Mouse (Mus musculus): ENCODE measurements around the gene Gipc3. TPM values are rescaled to one million over a fixed set of nuclear protein-coding genes. Genes with fewer than 3 reads are reported as not detected.
A peak's percentile ranks its signal among the peaks of the same experiment; 100 is the strongest.

Gipc3 gene
- polyA plus RNA-seq, 1 experiment from 2014 or later: not detected

DNA sequence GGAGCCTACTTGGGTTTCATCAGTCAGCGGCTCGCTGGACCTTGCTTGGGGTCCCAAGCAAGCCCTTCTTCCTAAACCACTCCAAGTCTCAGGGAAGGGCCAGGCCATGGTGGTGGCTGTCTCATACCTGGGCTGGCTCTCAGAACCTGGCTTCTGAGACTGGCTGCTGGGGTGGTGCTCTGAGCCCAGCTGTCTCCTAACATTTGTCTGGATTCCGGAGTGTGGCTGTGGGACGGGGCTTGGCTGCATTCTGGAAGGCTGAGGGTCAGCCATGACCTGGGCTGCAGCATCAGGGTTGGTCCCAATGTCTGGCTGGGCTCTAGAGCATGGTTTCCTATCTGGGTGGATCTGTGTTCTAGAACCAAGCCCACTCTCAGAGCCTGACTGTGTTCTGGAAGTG lies 6.5 kb downstream of the Gipc3 start:
- Histone ChIP-seq H3K4me1 (peaks cover 7% of the 10 kb centered on the region), H3K27ac (replicated peaks) (no peak overlapping the region), H3K36me3 (no peaks in the 10 kb centered on the region), H3K9me3 (no peaks in the 10 kb centered on the region), H3K27me3 (peaks cover 32% of the 10 kb centered on the region), H3K9ac (replicated peaks) (no peak overlapping the region), H3K4me3 (no peak overlapping the region), H3K4me2 (replicated peaks) (no peak overlapping the region)
- ATAC-seq (replicated peaks): no peak
- WGBS: 95% methylated on average over 4 of the region's 4 CpGs

DNA sequence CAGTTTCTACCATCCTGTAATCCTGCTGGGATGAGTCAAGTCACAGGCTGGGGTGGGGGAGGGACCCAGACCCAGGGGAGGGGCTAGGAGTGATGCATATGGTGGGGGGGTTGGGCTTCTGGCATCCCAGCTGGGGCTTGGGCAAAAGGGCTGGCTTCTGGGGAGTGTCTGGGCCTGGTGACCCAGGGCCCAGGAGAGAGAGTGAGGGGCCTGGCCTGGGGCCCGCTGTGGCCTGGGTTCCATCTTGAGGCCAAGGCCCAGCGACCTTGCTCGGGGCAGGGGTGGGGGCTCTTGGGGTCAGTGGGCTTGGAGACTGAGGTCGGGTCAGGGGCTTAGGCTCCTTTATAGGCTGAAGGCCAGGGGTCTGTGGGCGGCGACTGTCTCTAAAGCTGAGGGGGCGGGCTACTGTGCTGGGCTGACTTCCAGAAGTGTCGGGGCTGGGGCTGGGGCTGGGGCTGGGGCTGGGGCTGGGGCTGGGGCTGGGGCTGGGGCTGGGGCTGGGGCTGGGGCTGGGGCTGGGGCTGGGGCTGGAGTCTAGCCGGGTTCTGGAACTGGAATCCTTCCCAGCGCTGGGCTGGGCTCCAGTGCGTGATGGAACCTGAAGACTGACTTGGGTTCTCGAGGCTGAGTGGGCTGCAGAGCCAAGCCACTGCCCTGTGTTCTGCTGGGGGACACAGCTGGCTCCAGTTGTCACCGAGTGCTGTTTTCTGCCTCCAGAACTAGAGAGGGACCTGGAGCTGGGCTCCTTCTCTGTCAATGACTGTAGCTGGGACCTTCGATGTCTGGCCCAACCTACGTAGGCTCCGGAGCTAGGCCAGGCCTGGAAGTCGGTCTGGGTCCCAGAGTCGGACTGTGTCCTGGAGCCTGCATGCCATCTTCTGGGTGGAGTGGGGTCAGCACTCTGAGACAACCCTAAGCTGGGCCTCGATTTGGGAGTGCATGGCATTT lies 7.4 kb downstream of the Gipc3 start:
- ATAC-seq (replicated peaks): no peak
- Histone ChIP-seq H3K9ac (replicated peaks) (no peak overlapping the region), H3K27ac (replicated peaks) (no peak overlapping the region), H3K27me3 (peaks cover 24% of the 10 kb centered on the region), H3K36me3 (no peaks in the 10 kb centered on the region), H3K4me3 (no peak overlapping the region), H3K4me1 (peaks cover 7% of the 10 kb centered on the region), H3K4me2 (replicated peaks) (no peak overlapping the region), H3K9me3 (no peaks in the 10 kb centered on the region)
- 41% methylated on average over 19 of the region's 19 CpGs for WGBS

DNA sequence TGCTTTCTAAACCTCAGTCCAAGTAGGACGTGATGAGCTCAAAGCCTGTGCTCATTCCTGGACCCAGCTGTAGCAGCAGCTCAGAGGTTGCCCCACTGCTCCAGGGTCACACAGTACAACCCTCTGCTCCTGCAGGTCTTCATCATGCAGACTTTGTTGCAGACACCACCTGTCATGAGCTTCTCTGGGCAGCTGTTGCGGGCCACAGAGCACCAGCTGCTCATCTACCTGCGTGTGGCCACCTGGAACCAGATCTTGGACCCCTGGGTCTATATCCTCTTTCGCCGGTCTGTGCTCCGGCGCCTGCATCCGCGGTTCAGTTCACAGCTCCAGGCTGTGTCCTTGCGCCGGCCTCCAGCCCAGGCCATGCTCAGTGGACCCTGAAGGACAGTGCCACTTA lies 8.7 kb downstream of the Gipc3 start:
- Histone ChIP-seq H3K36me3 (no peaks in the 10 kb centered on the region), H3K27me3 (peaks cover 20% of the 10 kb centered on the region), H3K4me3 (no peak overlapping the region), H3K4me1 (peaks cover 7% of the 10 kb centered on the region), H3K27ac (replicated peaks) (no peak overlapping the region), H3K9me3 (no peaks in the 10 kb centered on the region), H3K9ac (replicated peaks) (no peak overlapping the region), H3K4me2 (replicated peaks) (no peak overlapping the region)
- WGBS: 60% methylated on average over 11 of the region's 11 CpGs
- ATAC-seq (replicated peaks): no peak

DNA sequence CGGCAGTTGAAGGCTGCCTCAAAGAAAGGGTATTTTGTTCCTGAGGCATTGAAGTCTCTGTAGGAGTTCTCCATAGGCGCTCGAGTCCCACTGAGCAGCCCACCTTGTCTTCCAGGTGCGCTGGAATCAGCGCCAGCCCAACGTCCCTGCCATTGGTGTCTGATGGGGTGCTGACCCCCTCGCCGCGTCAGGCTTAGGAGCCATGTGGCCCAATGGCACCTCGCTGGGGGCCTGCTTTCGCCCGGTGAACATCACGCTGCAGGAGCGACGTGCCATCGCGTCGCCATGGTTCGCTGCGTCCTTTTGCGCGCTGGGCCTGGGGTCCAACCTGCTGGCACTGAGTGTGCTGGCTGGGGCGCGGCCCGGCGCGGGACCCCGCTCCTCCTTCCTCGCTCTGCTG lies 10.8 kb downstream of the Gipc3 start:
- 27% methylated on average over 29 of the region's 29 CpGs for WGBS
- no peak overlapping the region for H3K4me2 ChIP-seq (replicated peaks)
- H3K27ac ChIP-seq (replicated peaks): no peak overlapping the region
- H3K4me1 ChIP-seq: peaks cover 7% of the 10 kb centered on the region
- peaks cover 20% of the 10 kb centered on the region for H3K27me3 ChIP-seq
- H3K36me3 ChIP-seq: peaks cover under 1% of the 10 kb centered on the region; the same call in 1 of the 2 replicates
- no peak overlapping the region for H3K9ac ChIP-seq (replicated peaks)
- no peak for ATAC-seq (replicated peaks)
- no peak overlapping the region for H3K4me3 ChIP-seq
- H3K9me3 ChIP-seq: no peaks in the 10 kb centered on the region

DNA sequence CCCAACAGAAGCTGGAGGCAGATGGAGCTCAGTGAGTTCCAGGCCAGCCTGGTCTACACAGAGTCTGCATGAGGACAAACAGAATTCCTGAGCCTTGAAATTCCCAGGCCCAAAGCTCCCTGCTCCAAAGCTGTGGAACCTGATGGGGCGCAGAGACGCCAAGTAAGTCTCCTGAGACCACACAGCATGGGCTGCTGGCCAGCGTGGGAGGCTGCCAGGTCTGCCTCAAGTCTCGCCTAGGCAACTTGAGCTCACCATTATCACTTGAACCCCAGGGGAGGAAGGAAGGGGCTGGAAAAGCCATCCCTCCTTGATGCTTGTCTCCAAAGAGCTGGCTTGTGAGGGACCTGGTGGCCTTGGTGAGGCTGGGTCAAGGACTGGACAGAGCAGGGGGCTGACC lies 13.1 kb downstream of the Gipc3 start:
- H3K4me1 ChIP-seq: peaks cover 1% of the 10 kb centered on the region; the same call in 1 of the 2 replicates
- H3K4me2 ChIP-seq (replicated peaks): no peak overlapping the region
- H3K4me3 ChIP-seq: no peak overlapping the region

DNA sequence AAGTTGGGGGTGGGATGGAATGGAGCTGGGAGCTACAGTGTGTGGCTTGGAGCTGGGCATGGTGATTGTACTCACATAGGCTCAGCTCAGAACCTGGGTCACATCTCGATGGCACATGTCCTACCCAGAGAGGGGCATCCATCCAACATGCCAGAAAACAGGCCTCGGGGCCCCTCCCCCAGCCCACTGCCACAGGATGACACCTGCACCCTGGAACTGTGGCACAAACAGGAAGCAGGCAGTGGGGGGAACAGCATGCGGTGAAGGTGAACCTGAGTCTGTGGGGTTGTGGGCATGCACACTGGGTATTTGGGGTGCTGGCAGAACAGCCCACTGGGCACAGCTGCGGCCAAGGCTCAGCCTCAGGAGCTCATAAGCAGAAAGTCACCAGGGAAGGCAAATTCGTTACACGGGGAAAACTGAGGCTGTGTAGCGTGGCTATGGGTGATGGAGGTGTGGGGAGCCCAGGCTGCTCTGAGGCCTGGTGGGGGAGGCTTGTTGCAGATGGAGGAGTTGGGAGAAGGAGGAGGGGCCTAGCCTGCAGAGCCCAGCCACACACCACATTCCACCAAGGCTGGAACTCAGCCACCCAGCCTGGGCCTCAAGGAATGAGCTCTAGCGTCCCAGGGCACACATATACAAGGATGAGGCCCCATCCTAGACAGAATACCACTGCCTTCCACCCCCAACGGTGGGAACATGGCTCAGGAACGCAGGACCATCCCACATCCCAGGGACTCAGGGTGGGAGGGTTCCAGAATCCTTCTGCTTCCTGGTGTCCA lies 13.7 kb downstream of the Gipc3 start:
- Histone ChIP-seq H3K27ac (replicated peaks) (no peak overlapping the region), H3K9ac (replicated peaks) (no peak overlapping the region), H3K36me3 (peaks cover 30% of the 10 kb centered on the region), H3K4me3 (no peak overlapping the region), H3K4me2 (replicated peaks) (no peak overlapping the region), H3K9me3 (no peaks in the 10 kb centered on the region), H3K27me3 (peaks cover 20% of the 10 kb centered on the region), H3K4me1 (no peaks in the 10 kb centered on the region)
- 77% methylated on average over 10 of the region's 10 CpGs for WGBS
- no peak for ATAC-seq (replicated peaks)

More for the DNA sequence above, 13.1 kb downstream of the Gipc3 start:
- Histone ChIP-seq H3K27ac (replicated peaks) (no peak overlapping the region), H3K9me3 (no peaks in the 10 kb centered on the region), H3K27me3 (peaks cover 20% of the 10 kb centered on the region), H3K9ac (replicated peaks) (no peak overlapping the region), H3K36me3 (peaks cover 23% of the 10 kb centered on the region)
- 59% methylated on average over 4 of the region's 4 CpGs for WGBS
- ATAC-seq (replicated peaks): no peak

DNA sequence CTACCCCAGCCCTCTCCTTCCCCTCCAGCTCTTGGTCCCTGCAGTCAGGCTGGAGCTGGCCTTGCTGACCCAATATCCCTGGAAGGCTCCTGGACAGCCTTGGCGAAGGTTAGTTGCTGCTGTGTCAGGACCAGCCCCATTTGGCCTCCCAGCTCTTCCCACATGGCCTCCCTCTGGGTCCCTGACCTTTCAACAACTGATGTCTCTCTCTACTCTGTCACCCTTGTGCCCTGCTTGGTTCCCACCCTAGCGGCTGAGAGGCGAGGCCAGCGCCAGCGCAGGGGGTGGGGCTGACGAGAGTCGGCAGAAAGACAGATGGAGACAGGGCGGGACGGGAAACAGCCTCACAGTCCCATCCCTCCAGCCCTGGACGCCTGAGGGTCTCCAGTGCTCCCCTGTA lies 14.7 kb downstream of the Gipc3 start, which contains the start of gene Tbxa2r:
TSS of gene Tbxa2r (plus strand) at position 346 of the 400 bp plus-strand sequence.
- H3K36me3 ChIP-seq: peaks cover 40% of the 10 kb centered on the region
- H3K27ac ChIP-seq (replicated peaks): 0 out of 2 replicates have a peak within 1 kb of the TSS, but pooled peaks have one; percentile 8
- no peaks in the 10 kb centered on the region for H3K9me3 ChIP-seq
- no peak within 1 kb of the TSS for H3K9ac ChIP-seq (replicated peaks)
- WGBS: 24% methylated on average over 10 of the region's 10 CpGs
- no peak within 1 kb of the TSS for H3K4me3 ChIP-seq
- no peak for ATAC-seq (replicated peaks)
- H3K27me3 ChIP-seq: peaks cover 19% of the 10 kb centered on the region
- H3K4me1 ChIP-seq: no peaks in the 10 kb centered on the region
- no peak within 1 kb of the TSS for H3K4me2 ChIP-seq (replicated peaks)

DNA sequence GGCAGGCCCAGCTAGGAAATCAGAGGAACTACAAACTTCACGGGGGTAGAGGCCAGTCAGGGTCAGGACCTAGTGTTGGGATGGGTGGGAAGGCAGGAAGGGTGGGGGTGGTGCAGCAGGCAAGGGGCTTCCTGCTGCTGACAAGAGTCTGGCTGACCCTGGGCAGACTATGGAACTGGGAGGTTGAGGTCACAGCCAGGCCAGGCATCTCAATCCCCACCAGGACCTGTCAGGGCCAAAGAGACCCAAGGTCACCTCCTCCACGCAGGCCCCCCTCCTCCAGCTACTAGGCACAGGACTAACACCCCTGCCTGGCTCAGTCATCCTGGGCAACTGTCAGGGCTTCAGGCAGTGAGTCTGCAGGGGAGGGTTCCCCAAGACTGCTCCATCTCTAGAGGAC lies 15.1 kb downstream of the Gipc3 start:
- 56% methylated on average over 2 of the region's 2 CpGs for WGBS
- Histone ChIP-seq H3K4me1 (no peaks in the 10 kb centered on the region), H3K27ac (replicated peaks) (no peak overlapping the region), H3K9me3 (no peaks in the 10 kb centered on the region), H3K4me2 (replicated peaks) (no peak overlapping the region), H3K4me3 (no peak overlapping the region), H3K27me3 (peaks cover 14% of the 10 kb centered on the region), H3K36me3 (peaks cover 44% of the 10 kb centered on the region), H3K9ac (replicated peaks) (no peak overlapping the region)
- no peak for ATAC-seq (replicated peaks)

DNA sequence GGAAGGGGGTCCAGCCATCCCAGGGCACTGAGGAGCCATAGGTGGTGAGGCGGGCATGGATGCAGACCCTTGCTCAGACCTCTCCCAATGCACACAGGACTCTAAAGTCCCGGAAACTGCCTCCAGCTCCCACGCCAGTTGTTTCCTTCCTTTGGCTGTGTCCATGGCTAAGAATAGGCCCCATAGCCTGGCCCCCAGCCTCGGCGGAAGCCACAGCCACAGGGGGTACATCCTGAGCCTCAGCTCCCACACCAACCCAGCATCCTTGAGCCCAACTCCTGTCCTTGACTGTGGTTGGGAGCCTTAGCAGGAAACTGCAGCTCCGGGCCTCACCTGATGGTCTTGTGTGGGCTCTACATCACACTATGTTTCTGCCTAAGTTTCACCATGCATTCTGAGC lies 16.2 kb downstream of the Gipc3 start:
- no peak for ATAC-seq (replicated peaks)
- H3K4me3 ChIP-seq: no peak overlapping the region

DNA sequence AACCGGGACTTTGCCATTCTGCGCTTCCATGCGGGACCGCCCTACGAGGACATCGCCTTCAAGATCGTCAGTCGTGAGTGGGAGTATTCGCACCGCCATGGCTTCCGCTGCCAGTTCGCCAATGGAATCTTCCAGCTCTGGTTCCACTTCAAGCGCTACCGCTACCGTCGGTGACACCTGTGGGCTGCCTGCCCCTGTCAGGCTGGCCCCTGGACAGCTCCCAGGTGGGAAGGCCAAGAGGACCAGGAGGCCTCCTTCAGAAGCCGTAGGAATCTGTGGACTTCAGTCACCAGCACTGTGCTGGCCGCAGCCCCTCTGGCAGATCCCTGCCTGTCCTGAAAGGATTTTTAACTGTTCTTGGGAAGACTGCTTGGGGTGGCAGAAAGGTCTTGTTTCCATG lies 17.3 kb downstream of the Gipc3 start:
- peaks cover 50% of the 10 kb centered on the region for H3K36me3 ChIP-seq
- ATAC-seq (replicated peaks): no peak
- no peak overlapping the region for H3K9ac ChIP-seq (replicated peaks)
- no peak overlapping the region for H3K4me2 ChIP-seq (replicated peaks)
- H3K4me1 ChIP-seq: peaks cover 13% of the 10 kb centered on the region
- 93% methylated on average over 18 of the region's 18 CpGs for WGBS
- H3K4me3 ChIP-seq: no peak overlapping the region
- H3K27me3 ChIP-seq: no peaks in the 10 kb centered on the region; the same call in 1 of the 2 replicates
- H3K27ac ChIP-seq (replicated peaks): no peak overlapping the region
- no peaks in the 10 kb centered on the region for H3K9me3 ChIP-seq

More for the DNA sequence above, 16.2 kb downstream of the Gipc3 start:
- Histone ChIP-seq H3K9ac (replicated peaks) (no peak overlapping the region), H3K9me3 (no peaks in the 10 kb centered on the region), H3K27me3 (peaks cover 3% of the 10 kb centered on the region; the same call in 1 of the 2 replicates), H3K27ac (replicated peaks) (no peak overlapping the region), H3K4me1 (peaks cover 7% of the 10 kb centered on the region), H3K4me2 (replicated peaks) (no peak overlapping the region), H3K36me3 (peaks cover 50% of the 10 kb centered on the region)
- WGBS: 83% methylated on average over 6 of the region's 6 CpGs

DNA sequence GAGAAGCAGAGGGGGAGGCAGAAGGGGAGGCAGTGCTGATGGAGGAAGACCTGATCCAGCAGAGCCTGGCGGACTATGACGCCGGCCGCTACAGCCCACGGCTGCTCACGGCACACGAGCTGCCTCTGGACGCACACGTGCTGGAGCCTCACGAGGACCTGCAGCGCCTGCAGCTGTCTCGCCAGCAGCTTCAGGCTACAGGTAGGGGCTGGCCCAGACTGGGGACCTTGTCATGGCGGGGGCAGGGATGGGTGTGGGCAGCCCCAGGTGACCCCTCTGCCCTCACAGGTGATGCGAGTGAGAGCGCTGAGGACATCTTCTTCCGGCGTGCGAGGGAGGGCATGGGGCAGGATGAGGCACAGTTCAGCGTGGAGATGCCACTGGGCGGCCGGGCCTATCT lies 17.9 kb downstream of the Gipc3 start:
- no peaks in the 10 kb centered on the region for H3K27me3 ChIP-seq
- H3K9ac ChIP-seq (replicated peaks): no peak overlapping the region
- no peaks in the 10 kb centered on the region for H3K9me3 ChIP-seq
- WGBS: 94% methylated on average over 21 of the region's 21 CpGs
- H3K4me2 ChIP-seq (replicated peaks): no peak overlapping the region
- no peak overlapping the region for H3K4me3 ChIP-seq
- no peak overlapping the region for H3K27ac ChIP-seq (replicated peaks)
- peaks cover 13% of the 10 kb centered on the region for H3K4me1 ChIP-seq
- peaks cover 50% of the 10 kb centered on the region for H3K36me3 ChIP-seq
- ATAC-seq (replicated peaks): no peak

All from forebrain, embryonic 15.5 days (tissue).